Mouse (Mus musculus) neural tube, embryonic 14.5 days (tissue): ENCODE results near the gene Ino80. TPM values are rescaled to one million over a fixed set of nuclear protein-coding genes. Genes with fewer than 3 reads are reported as not detected.

Experiments used
- ATAC-seq: fragments of 200-750 bp; cut with Nextera tagmentation; 2 replicates; pipeline ENCODE4 v1.8.0; 2017; ENCODE audit warnings: low read depth, mild to moderate bottlenecking, moderate TSS enrichment, moderate library complexity
- H3K27ac ChIP-seq: fragments of 300-500 bp; sonication (generic); 2 replicates; pipeline ENCODE4 v1.5.1; 2014; ENCODE audit warnings: low read depth, mild to moderate bottlenecking, control low read depth, low read length, moderate library complexity, mixed read lengths
- H3K27me3 ChIP-seq: fragments of 300-500 bp; sonication (generic); 2 replicates; pipeline ENCODE4 v1.6.1; 2014; ENCODE audit warnings: low read length; ENCODE audit not compliant: control insufficient read depth, insufficient read depth
- H3K36me3 ChIP-seq: fragments of 300-500 bp; sonication (generic); 2 replicates; pipeline ENCODE4 v1.6.1; 2014; ENCODE audit warnings: low read length, mixed read lengths; ENCODE audit not compliant: control insufficient read depth, insufficient read depth
- H3K4me1 ChIP-seq: fragments of 300-500 bp; sonication (generic); 2 replicates; pipeline ENCODE4 v1.6.1; 2014; ENCODE audit warnings: low read length; ENCODE audit not compliant: control insufficient read depth, insufficient read depth
- H3K4me2 ChIP-seq: fragments of 300-500 bp; sonication (generic); 2 replicates; pipeline ENCODE4 v1.6.1; 2014; ENCODE audit warnings: mild to moderate bottlenecking, low read depth, low read length, control low read depth
- H3K4me3 ChIP-seq: fragments of 300-500 bp; sonication (generic); 2 replicates; pipeline ENCODE4 v1.5.1; 2014; ENCODE audit warnings: low read depth, low read length, control low read depth, mixed read lengths
- H3K9ac ChIP-seq: fragments of 300-500 bp; sonication (generic); replicated peaks from 2 replicates; pipeline ENCODE4 v1.6.1; 2014; ENCODE audit warnings: low read depth, mild to moderate bottlenecking, control low read depth, low read length, mixed read lengths
- H3K9me3 ChIP-seq: fragments of 300-500 bp; sonication (generic); 2 replicates; pipeline ENCODE4 v1.6.1; 2016; ENCODE audit warnings: low read length; ENCODE audit not compliant: control insufficient read depth
- WGBS: fragments of 180-500 bp; shearing (Covaris S2); extraction: QIAGEN DNeasy Blood & Tissue Kit; methylation state at CpG from one replicate; pipeline ENCODE4 v1.1.7; 2014; 5-methylcytosine and 5-hydroxymethylcytosine counted together
- polyA plus RNA-seq: library from polyadenylated mRNA; unstranded; fragments of >200 nt; fragmentation: Nextera tagmentation; extraction: Ambion mirVana; gene quantifications from 2 replicates; pipeline ENCODE4 v1.2.1, GENCODE M21; 2014

Ino80 gene
- polyA plus RNA-seq, 1 experiment from 2014 or later, result 5.9 TPM

DNA sequence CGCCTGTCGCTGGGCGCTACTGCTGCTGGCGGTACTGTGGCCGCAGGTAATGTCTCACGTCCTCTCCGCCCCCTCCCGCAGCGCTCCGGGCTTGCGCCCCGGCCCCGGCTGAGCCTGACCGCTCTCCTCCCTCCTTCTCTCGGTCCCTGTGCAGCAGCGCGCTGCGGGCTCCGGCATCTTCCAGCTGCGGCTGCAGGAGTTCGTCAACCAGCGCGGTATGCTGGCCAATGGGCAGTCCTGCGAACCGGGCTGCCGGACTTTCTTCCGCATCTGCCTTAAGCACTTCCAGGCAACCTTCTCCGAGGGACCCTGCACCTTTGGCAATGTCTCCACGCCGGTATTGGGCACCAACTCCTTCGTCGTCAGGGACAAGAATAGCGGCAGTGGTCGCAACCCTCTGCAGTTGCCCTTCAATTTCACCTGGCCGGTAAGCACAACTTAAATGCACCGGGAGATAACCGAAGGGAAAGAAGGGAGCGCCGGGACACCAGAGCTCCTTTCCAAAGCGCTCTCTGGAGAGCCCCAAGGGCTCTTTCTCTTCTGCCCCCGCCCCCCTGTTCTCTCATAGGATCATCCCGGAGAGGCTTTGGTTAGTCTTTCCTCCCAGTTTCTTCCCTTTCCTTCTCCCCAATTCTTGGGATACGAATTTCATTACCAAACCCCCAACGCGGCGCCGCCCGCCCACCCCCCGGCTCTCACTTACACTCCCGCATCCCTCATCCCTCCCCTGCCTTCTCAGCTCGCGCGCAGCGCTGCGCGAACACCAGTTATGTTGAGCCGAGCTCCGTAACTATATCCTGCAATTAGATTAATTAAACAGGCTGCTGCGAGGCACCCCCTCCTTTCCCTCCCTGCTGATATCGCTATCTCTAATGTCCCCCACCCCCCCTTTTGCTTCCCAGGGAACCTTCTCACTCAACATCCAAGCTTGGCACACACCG is 151.1 kb downstream of the Ino80 start:
- Histone ChIP-seq H3K9ac (peak overlapping the region; percentile 42), H3K4me1 (peaks cover 46% of the 10 kb centered on the region), H3K9me3 (no peaks in the 10 kb centered on the region), H3K36me3 (no peaks in the 10 kb centered on the region), H3K27ac (no peak overlapping the region), H3K4me2 (peak overlapping the region; percentile 83), H3K27me3 (peaks cover 62% of the 10 kb centered on the region), H3K4me3 (peak overlapping the region; percentile 42)
- under 1% methylated on average over 58 of the region's 61 CpGs for whole genome bisulfite sequencing
- no peak for ATAC-seq

DNA sequence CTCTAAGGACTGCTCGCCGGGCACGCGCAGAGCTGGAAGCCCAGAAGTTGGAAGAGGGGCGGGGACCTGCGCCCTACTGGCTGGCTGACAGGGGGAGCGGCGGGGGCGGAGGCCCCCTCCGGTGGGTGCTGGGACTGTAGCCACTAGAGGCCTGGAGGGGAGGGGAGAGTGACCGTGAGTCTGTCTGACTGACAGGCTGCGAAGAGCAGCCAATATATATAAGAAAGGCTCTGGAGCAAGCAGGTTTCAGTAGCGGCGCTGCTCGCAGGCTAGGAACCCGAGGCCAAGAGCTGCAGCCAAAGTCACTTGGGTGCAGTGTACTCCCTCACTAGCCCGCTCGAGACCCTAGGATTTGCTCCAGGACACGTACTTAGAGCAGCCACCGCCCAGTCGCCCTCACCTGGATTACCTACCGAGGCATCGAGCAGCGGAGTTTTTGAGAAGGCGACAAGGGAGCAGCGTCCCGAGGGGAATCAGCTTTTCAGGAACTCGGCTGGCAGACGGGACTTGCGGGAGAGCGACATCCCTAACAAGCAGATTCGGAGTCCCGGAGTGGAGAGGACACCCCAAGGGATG is 151.8 kb downstream of the Ino80 start, which contains the start of gene Dll4:
Gene Dll4 (plus strand): TSS at position 217 of the 576 bp plus-strand sequence.
- H3K36me3 ChIP-seq, result no peaks in the 10 kb centered on the region
- WGBS, result under 1% methylated on average over 33 of the region's 33 CpGs
- H3K4me2 ChIP-seq, result peak within 1 kb of the TSS; percentile 83
- H3K27me3 ChIP-seq, result peaks cover 62% of the 10 kb centered on the region
- H3K27ac ChIP-seq, result no peak within 1 kb of the TSS
- peak; percentile 2; the same call in 1 of the 2 replicates for ATAC-seq
- H3K9ac ChIP-seq, result peak within 1 kb of the TSS; percentile 42
- no peaks in the 10 kb centered on the region for H3K9me3 ChIP-seq
- H3K4me1 ChIP-seq, result peaks cover 46% of the 10 kb centered on the region
- H3K4me3 ChIP-seq, result peak within 1 kb of the TSS; percentile 42

DNA sequence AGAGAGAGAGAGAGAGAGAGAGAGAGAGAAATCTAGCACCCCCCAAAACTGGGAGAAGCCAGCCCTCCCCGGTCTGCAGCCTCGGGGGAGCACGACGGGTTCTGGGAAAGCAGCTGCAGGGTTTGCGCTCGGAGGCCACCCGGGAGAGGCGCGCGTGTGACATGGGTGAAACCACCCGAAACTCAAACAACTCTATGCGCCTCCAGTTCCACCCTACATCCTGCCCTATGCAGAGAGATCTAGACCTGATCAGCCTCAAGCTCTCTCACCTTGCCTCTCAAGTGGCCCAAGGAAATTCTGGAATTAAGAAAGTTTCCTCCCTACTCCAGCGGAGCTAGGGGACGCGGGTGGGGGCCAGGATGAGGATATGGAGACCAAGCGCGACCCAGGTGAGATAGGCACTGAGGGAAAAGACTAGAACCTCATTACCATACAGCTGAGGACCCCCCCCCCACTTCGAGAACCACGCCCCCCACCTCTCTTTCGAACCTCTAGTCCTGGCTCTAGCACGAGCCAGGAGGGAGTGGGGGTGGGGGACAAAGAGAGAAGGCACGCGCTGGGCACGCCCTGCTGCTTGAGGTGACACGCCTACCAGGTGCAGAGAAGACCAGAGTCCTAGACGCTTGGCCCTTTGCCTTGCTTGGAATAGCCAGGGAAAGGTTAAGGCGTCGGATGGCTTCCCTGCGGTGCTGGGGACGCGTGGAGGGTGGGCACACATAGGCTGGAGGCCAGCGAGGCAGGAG is 152.7 kb downstream of the Ino80 start:
- Histone ChIP-seq H3K4me1 (peaks cover 46% of the 10 kb centered on the region), H3K9me3 (no peaks in the 10 kb centered on the region), H3K27me3 (peaks cover 66% of the 10 kb centered on the region), H3K36me3 (no peaks in the 10 kb centered on the region), H3K4me2 (peak overlapping the region; percentile 83), H3K9ac (no peak overlapping the region), H3K4me3 (peak overlapping the region; percentile 42; the same call in 1 of the 2 replicates), H3K27ac (no peak overlapping the region)
- WGBS, result under 1% methylated on average over 32 of the region's 32 CpGs
- no peak for ATAC-seq

DNA sequence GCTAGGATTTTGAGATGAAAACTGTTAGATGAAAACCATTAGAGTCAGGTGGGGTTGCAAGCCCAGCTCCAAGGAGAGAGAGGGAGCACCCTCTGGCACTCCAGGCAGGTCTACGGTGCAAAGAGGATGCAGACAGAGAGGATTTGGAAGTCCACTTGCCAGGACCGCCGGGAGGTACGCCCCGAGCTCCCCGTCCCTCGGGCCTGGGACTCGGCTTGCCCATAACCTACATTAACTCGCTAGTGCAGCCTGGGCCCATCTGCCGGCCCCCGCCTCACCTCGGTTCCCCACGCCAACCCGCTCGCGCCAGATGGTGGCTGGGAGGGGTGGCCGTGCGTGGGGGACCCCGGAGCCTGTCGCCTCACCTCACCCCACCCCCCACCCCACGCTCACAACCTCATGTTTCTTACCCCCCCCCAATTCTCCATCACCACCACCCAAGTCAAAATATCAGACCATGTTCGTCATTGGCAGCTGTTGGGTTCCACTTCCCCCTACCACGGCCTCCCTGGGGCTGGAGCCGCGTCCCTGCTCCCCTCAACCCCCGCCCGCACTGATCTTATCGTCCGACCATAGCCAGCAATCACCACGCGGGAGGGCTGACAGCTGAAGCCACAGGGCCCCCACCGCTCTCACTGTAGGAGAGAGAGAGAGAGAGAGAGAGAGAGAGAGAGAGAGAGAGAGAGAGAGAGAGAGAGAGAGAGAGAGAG is 153.5 kb downstream of the Ino80 start:
- no peaks in the 10 kb centered on the region for H3K36me3 ChIP-seq
- H3K9ac ChIP-seq, result no peak overlapping the region
- WGBS, result 2% methylated on average over 32 of the region's 32 CpGs
- H3K27me3 ChIP-seq, result peaks cover 65% of the 10 kb centered on the region
- H3K4me2 ChIP-seq, result peak overlapping the region; percentile 83; the same call in 1 of the 2 replicates
- no peak for ATAC-seq
- H3K9me3 ChIP-seq, result no peaks in the 10 kb centered on the region
- H3K4me1 ChIP-seq, result peaks cover 44% of the 10 kb centered on the region
- H3K4me3 ChIP-seq, result no peak overlapping the region
- no peak overlapping the region for H3K27ac ChIP-seq

Other genes starting within 250 kb of the Ino80 start
- not detected in 2 replicates for gene Ppp1r14d, start 247.8 kb downstream of the Ino80 start, polyA plus RNA-seq
- 0.61 and 0.68 TPM in 2 replicates for gene Spint1, start 240.3 kb downstream of the Ino80 start, polyA plus RNA-seq
- 24.6 and 31.9 TPM in 2 replicates for gene Rhov, start 206.4 kb downstream of the Ino80 start, polyA plus RNA-seq
- 14.8 and 19.7 TPM in 2 replicates for gene Vps18, start 188.9 kb downstream of the Ino80 start, polyA plus RNA-seq
- gene Dll4, start 151.9 kb downstream of the Ino80 start, polyA plus RNA-seq, result 2.1 and 2.7 TPM in 2 replicates
- 6.5 and 11.2 TPM in 2 replicates for gene Chac1, start 126.5 kb downstream of the Ino80 start, polyA plus RNA-seq
- gene Exd1, start 69.9 kb upstream of the Ino80 start, polyA plus RNA-seq, result 0.62 and 1.0 TPM in 2 replicates
- gene Chp1, start 70.0 kb upstream of the Ino80 start, polyA plus RNA-seq, result 52.6 and 67.9 TPM in 2 replicates
- 5.6 and 8.5 TPM in 2 replicates for gene Nusap1, start 140.6 kb upstream of the Ino80 start, polyA plus RNA-seq
- 2.7 and 4.0 TPM in 2 replicates for gene Oip5, start 140.8 kb upstream of the Ino80 start, polyA plus RNA-seq
- gene Ndufaf1, start 185.1 kb upstream of the Ino80 start, polyA plus RNA-seq, result 39.9 and 40.8 TPM in 2 replicates
- 41.3 and 48.9 TPM in 2 replicates for gene Rtf1, start 197.4 kb upstream of the Ino80 start, polyA plus RNA-seq